Mouse (Mus musculus) kidney, adult 2 months (tissue): ENCODE data around the gene Timm17b. TPM values are rescaled to one million over a fixed set of nuclear protein-coding genes. Genes with fewer than 3 reads are reported as not detected.

Experiments
- DNase-seq: peaks from one replicate; pipeline ENCODE4 v3.0.0; 2021
- H3K27ac ChIP-seq: fragments of 200-500 bp; 2 replicates; pipeline ENCODE4 v1.5.1; 2012; ENCODE audit warnings: low read depth, low read length, control low read depth, inconsistent platforms; ENCODE audit not compliant: insufficient read depth
- H3K27me3 ChIP-seq: fragments of 200-500 bp; replicated peaks from 2 replicates; pipeline ENCODE4 v1.6.1; 2012; ENCODE audit warnings: mild to moderate bottlenecking, moderate library complexity, low read length, inconsistent platforms; ENCODE audit not compliant: control insufficient read depth, insufficient read depth
- H3K36me3 ChIP-seq: fragments of 200-500 bp; 2 replicates; pipeline ENCODE4 v1.6.1; 2012; ENCODE audit warnings: mild to moderate bottlenecking, moderate library complexity, low read length, inconsistent platforms; ENCODE audit not compliant: control insufficient read depth, insufficient read depth
- H3K4me1 ChIP-seq: fragments of 200-500 bp; 2 replicates; pipeline ENCODE4 v1.6.1; 2011; ENCODE audit warnings: low read length; ENCODE audit not compliant: control insufficient read depth, insufficient read depth
- H3K4me3 ChIP-seq: fragments of 200-500 bp; 2 replicates; pipeline ENCODE4 v1.5.1; 2011; ENCODE audit warnings: mild to moderate bottlenecking, low read depth, low read length, control low read depth; ENCODE audit not compliant: insufficient read depth
- CTCF ChIP-seq: fragments of 200-500 bp; conservative IDR thresholded peaks from 2 replicates; pipeline ENCODE4 v1.5.1; 2011; ENCODE audit warnings: low read depth, mild to moderate bottlenecking, control low read depth, low read length, moderate library complexity, mixed read lengths; ENCODE audit not compliant: insufficient read depth, insufficient read length
- POLR2A ChIP-seq: fragments of 200-500 bp; IDR thresholded peaks from one replicate; pipeline ENCODE4 v1.6.1; 2011; ENCODE audit warnings: low read depth, low read length, control low read depth
- WGBS: fragments of 180-500 bp; shearing (Covaris S2); methylation state at CpG from one replicate; pipeline ENCODE4 v1.1.7; 2018; 5-methylcytosine and 5-hydroxymethylcytosine counted together
- polyA plus RNA-seq: library from polyadenylated mRNA; depleted of rRNA; stranded (reverse); fragments of >200 nt; gene quantifications from 2 replicates; pipeline ENCODE4 v1.2.3, GENCODE M21; 2012; rRNA removed

Timm17b gene
- polyA plus RNA-seq, 1 experiment, result 60.9 TPM

DNA sequence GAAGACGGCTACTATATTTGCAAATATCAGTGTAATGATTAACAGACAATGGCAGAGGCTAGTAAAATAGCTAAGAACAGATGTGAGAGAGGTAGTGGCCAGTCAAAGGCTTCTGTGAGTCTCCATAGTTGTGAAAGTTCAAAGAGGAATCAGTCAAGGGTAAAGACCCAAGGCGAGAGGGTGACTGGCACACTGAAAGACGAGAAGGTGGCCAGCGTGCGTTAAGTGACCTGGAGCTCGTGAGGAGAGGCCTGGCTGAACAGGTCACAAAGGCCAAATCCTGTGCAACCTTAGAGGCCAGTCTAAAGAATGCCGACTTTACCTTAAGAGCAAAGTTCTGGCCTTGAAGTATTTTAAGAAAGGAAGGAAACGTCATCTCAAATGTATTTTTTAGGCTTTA lies 46.5 kb downstream of the Timm17b start:
- no peaks in the 10 kb centered on the region for H3K27me3 ChIP-seq
- peaks cover 12% of the 10 kb centered on the region; the same call in 1 of the 2 replicates for H3K4me1 ChIP-seq
- 39% methylated on average over 8 of the region's 8 CpGs for WGBS
- no peak overlapping the region for H3K27ac ChIP-seq
- TF ChIP-seq CTCF (no peak), POLR2A (no peak)
- DNase-seq, result peak; percentile 60
- H3K36me3 ChIP-seq, result no peaks in the 10 kb centered on the region
- H3K4me3 ChIP-seq, result no peak overlapping the region

DNA sequence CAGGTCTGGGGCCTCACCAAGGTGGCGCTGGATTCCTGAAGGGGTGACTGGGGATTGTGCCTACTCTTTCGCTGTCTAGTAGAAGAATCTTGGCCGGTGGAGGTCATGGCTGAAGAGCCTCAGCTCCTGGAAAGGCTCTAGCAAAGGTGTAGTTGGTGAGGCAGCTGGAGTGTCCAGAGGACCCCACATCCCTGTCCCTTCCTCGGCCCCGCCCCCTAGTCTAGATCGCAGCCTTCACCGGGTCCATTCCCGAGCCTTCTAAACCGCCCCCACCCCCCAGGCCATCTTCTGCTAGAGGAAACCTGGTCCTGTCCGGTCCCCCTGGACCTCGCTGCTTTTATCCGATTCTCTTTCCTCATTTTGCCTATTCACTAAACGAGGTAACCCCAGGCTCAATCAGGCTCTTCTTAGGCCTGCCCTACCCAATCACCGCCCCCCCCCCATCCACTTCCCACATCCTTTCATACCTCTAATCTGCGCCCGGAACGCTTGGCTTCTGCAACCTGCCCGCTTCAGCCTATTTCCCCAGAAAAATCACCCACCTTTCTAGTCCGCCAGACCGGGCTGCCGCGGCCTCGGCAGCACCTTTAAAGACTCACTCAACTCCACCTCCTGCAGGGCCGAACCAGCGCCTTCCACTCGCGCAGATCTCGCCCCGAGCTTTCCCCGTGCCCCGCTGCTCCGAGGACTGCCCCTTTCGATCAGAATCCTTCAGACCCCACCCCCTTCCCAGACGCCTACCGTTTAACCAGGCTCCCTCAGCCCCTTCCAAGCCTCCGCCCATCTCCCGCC lies 48.1 kb downstream of the Timm17b start, which contains the start of gene Hdac6:
Gene Hdac6 (minus strand): TSS at position 782 of the 792 bp plus-strand sequence.
- Histone ChIP-seq H3K27me3 (no peaks in the 10 kb centered on the region), H3K4me1 (peaks cover 12% of the 10 kb centered on the region; the same call in 1 of the 2 replicates), H3K4me3 (peak within 1 kb of the TSS; percentile 78), H3K27ac (peak within 1 kb of the TSS; percentile 62; the same call in 1 of the 2 replicates), H3K36me3 (no peaks in the 10 kb centered on the region)
- under 1% methylated on average over 33 of the region's 37 CpGs for WGBS
- TF ChIP-seq POLR2A, result peak; percentile 37
- no peak for TF ChIP-seq CTCF
- peak; percentile 26 for DNase-seq

DNA sequence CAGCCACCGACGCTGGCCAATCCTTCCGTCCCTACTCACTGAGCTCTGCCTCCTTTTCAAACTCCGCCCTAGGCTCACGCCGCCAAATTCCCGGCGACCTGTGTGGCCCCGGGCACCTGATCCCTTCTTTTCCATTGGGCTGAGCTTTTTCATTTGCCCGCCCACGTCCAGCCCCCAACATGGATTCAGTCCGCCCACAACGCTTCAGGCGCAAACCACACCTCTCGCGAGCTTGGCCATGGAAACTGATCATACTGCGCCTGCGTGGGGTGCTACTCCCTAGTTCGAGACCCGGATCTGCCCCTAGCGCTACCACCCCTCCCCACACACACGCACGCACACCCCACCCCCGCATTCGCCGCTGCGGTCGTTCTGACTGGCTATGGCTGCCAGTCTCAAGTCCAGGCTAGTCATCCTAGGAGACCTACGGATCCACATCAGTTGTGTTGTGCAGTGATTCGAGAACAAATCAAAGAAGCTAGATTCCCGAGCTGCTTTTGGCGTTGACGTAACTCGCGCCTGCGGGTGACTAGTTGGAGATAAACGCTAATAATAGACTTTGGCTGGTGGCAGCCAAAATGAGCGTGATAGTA lies 48.8 kb downstream of the Timm17b start:
- WGBS, result 1% methylated on average over 38 of the region's 38 CpGs
- peak overlapping the region; percentile 76 for H3K4me3 ChIP-seq
- no peaks in the 10 kb centered on the region for H3K36me3 ChIP-seq
- no peaks in the 10 kb centered on the region for H3K27me3 ChIP-seq
- H3K4me1 ChIP-seq, result peaks cover 12% of the 10 kb centered on the region; the same call in 1 of the 2 replicates
- DNase-seq, result peak; percentile 97
- TF ChIP-seq POLR2A (no peak), CTCF (no peak)
- H3K27ac ChIP-seq, result no peak overlapping the region

DNA sequence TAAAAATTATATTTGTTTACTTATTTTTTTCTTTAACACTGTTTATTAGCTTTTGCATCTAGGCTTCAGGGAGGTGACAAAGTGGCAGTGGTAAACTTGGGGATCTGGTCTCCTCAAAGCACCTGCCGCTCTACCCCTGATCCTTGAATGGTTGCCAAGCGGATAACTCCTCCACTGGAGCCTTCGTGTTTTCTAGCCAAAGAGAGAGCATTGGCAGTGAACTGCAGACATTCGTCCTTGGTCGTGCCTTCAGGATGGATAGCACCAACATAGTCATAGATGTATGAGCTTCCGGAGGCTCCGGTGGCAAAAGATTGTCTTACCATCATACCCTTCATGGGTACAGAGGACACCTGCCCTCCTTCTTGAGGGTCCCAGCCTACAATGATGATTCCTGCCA lies 50.9 kb downstream of the Timm17b start:
- 88% methylated on average over 7 of the region's 7 CpGs for WGBS

More for the DNA sequence above, 50.9 kb downstream of the Timm17b start:
- DNase-seq, result no peak
- Histone ChIP-seq H3K4me3 (no peak overlapping the region), H3K27ac (no peak overlapping the region), H3K4me1 (peaks cover 12% of the 10 kb centered on the region; the same call in 1 of the 2 replicates), H3K36me3 (no peaks in the 10 kb centered on the region), H3K27me3 (no peaks in the 10 kb centered on the region)
- TF ChIP-seq CTCF (no peak), POLR2A (no peak)

Other genes starting within 250 kb of the Timm17b start
- 8.9 and 9.2 TPM in 2 replicates for gene Prickle3, start 242.1 kb upstream of the Timm17b start, polyA plus RNA-seq
- 72.2 and 74.1 TPM in 2 replicates for gene Plp2, start 228.0 kb upstream of the Timm17b start, polyA plus RNA-seq
- 17.4 and 22.1 TPM in 2 replicates for gene Magix, start 218.1 kb upstream of the Timm17b start, polyA plus RNA-seq
- gene Gpkow, start 202.2 kb upstream of the Timm17b start, polyA plus RNA-seq, result 8.2 and 10.9 TPM in 2 replicates
- gene Wdr45, start 185.0 kb upstream of the Timm17b start, polyA plus RNA-seq, result 73.1 and 76.9 TPM in 2 replicates
- gene Gm45208, start 177.1 kb upstream of the Timm17b start, polyA plus RNA-seq, result 0.23 and 0.28 TPM in 2 replicates
- gene Praf2, start 170.9 kb upstream of the Timm17b start, polyA plus RNA-seq, result 33.8 and 40.9 TPM in 2 replicates
- 8.3 and 14.1 TPM in 2 replicates for gene Ccdc120, start 148.5 kb upstream of the Timm17b start, polyA plus RNA-seq
- 18.8 and 20.1 TPM in 2 replicates for gene Tfe3, start 136.8 kb upstream of the Timm17b start, polyA plus RNA-seq
- 25.5 and 30.3 TPM in 2 replicates for gene Gripap1, start 109.6 kb upstream of the Timm17b start, polyA plus RNA-seq
- gene Kcnd1, start 77.1 kb upstream of the Timm17b start, polyA plus RNA-seq, result 0.48 and 0.53 TPM in 2 replicates
- gene Otud5, start 58.0 kb upstream of the Timm17b start, polyA plus RNA-seq, result 26.8 and 30.4 TPM in 2 replicates
- gene Pim2, start 21.1 kb upstream of the Timm17b start, polyA plus RNA-seq, result 11.4 and 11.5 TPM in 2 replicates
- gene Slc35a2, start 15.3 kb upstream of the Timm17b start, polyA plus RNA-seq, result 50.0 and 50.1 TPM in 2 replicates
- 45.7 and 58.0 TPM in 2 replicates for gene Pqbp1, start 88 bp upstream of the Timm17b start, polyA plus RNA-seq
- not detected in 2 replicates for gene Gm10491, start 8.5 kb downstream of the Timm17b start, polyA plus RNA-seq
- not detected in 2 replicates for gene Gm10490, start 10.2 kb downstream of the Timm17b start, polyA plus RNA-seq
- gene Pcsk1n, start 20.5 kb downstream of the Timm17b start, polyA plus RNA-seq, result 0.62 and 0.91 TPM in 2 replicates
- not detected in 2 replicates for gene Eras, start 29.2 kb downstream of the Timm17b start, polyA plus RNA-seq
- gene Hdac6, start 48.5 kb downstream of the Timm17b start, polyA plus RNA-seq, result 65.1 and 86.2 TPM in 2 replicates
- gene Gata1, start 78.7 kb downstream of the Timm17b start, polyA plus RNA-seq, result 0.09 and 0.15 TPM in 2 replicates
- 28.9 and 42.2 TPM in 2 replicates for gene Glod5, start 119.1 kb downstream of the Timm17b start, polyA plus RNA-seq
- 7.6 and 8.4 TPM in 2 replicates for gene Suv39h1, start 175.4 kb downstream of the Timm17b start, polyA plus RNA-seq
- gene Was, start 191.1 kb downstream of the Timm17b start, polyA plus RNA-seq, result 1.4 and 3.4 TPM in 2 replicates
- 58.4 and 84.2 TPM in 2 replicates for gene Wdr13, start 233.5 kb downstream of the Timm17b start, polyA plus RNA-seq
- 41.6 and 50.8 TPM in 2 replicates for gene Rbm3, start 246.5 kb downstream of the Timm17b start, polyA plus RNA-seq